Mouse (Mus musculus): ENCODE measurements around the gene Acot4.

DNA sequence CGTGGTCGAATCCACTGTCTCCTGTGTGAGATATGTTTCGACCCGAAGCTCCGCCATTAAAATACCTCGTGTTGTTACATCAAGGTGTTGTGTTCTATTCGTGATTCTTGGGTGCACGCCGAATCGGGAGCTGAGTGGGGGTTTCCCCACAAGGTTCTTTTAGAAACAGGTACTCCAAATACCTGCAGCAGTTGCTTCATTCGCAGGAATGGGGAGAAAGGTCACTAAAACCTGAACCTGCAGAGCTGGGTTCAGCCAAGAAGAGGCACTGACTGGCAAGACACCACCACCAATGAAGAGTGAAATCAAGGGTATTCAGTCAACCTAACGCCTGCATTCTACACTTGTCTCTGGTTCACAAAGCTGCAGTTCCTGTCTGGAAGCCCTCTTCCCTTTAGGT, 29.9 kb upstream of the Acot4 start:
- TF ChIP-seq CTCF (IDR thresholded peaks at IDR 0.05) (no peak), EP300 (IDR thresholded peaks at IDR 0.05) (peak; percentile 78)
